Mouse (Mus musculus) heart, embryonic 10.5 days (tissue): ENCODE data around the gene Prpf8. TPM values are rescaled to one million over a fixed set of nuclear protein-coding genes. Genes with fewer than 3 reads are reported as not detected.

ENCODE experiments used
- DNase-seq: peaks from one replicate; pipeline ENCODE4 v3.0.0-alpha.2; 2017; ENCODE audit warnings: low spot score
- H3K27ac ChIP-seq: fragments of 300-500 bp; sonication (generic); 2 replicates; pipeline ENCODE4 v1.5.1; 2016; ENCODE audit warnings: mild to moderate bottlenecking
- H3K27me3 ChIP-seq: fragments of 300-500 bp; sonication (generic); 2 replicates; pipeline ENCODE4 v1.6.1; 2016; ENCODE audit warnings: mild to moderate bottlenecking; ENCODE audit not compliant: poor library complexity, insufficient read depth, severe bottlenecking
- H3K36me3 ChIP-seq: fragments of 300-500 bp; sonication (generic); 2 replicates; pipeline ENCODE4 v1.6.1; 2016; ENCODE audit warnings: mild to moderate bottlenecking, moderate library complexity
- H3K4me1 ChIP-seq: fragments of 300-500 bp; sonication (generic); 2 replicates; pipeline ENCODE4 v1.6.1; 2016; ENCODE audit warnings: mild to moderate bottlenecking
- H3K4me3 ChIP-seq: fragments of 300-500 bp; sonication (generic); 2 replicates; pipeline ENCODE4 v1.5.1; 2016; ENCODE audit warnings: mild to moderate bottlenecking, moderate library complexity
- H3K9me3 ChIP-seq: fragments of 300-500 bp; sonication (generic); 2 replicates; pipeline ENCODE4 v1.6.1; 2016; ENCODE audit warnings: mild to moderate bottlenecking, moderate library complexity
- WGBS: fragments of 180-500 bp; shearing (Covaris S2); methylation state at CpG from one replicate; pipeline ENCODE4 v1.1.7; 2016; 5-methylcytosine and 5-hydroxymethylcytosine counted together
- polyA plus RNA-seq: library from polyadenylated mRNA; unstranded; fragments of >200 nt; fragmentation: Nextera tagmentation; extraction: Ambion mirVana; gene quantifications from 2 replicates; pipeline ENCODE4 v1.2.1, GENCODE M21; 2016

The Prpf8 gene
- polyA plus RNA-seq, 1 experiment from 2014 or later = 53.7 TPM

DNA sequence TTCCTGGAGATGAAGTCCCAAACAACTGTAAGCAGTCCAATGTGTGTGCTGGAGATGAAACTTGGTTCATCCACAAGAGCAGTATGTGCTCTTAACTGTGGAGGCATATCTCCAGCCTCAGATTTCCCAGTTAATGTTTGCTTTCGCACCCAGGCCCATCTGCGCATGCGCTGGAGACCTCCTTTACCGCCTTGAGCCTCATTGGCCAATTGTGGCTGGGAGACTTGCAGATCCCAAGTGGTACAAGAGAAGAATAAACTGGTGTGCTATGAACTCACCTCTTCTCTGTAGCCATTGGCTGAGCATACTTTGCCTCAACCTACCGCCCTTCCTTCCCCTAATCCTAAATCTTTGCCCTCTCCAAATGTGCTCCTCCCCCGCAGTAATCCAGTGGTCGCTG, 13.2 kb upstream of the Prpf8 start:
- Histone ChIP-seq H3K9me3 (no peaks in the 10 kb centered on the region), H3K4me3 (no peak overlapping the region), H3K36me3 (no peaks in the 10 kb centered on the region), H3K27me3 (no peaks in the 10 kb centered on the region), H3K27ac (no peak overlapping the region), H3K4me1 (peaks cover 11% of the 10 kb centered on the region; the same call in 1 of the 2 replicates)
- DNase-seq = no peak
- 73% methylated on average over 7 of the region's 7 CpGs for WGBS

DNA sequence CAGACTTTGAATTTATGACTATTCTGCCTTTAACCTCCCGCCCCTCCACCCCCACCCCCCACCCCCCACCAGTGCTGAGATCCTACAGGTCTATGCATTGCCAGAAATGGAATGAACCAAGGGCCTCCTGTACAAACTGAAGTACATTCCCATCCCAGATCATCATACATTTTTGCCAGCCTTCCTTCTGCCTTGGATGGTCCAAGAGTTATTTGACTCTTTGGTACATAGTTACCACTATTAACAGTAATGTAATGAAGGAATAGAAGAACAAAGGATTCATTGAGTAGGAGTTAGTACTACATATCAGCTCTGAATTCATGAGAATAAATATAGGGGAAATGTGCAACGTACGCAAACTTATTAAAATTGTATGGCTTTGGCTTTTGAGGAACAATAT, 424 bp upstream of the Prpf8 start:
- peak overlapping the region; percentile 97; the same call in 1 of the 2 replicates for H3K27ac ChIP-seq
- no peak for DNase-seq
- no peaks in the 10 kb centered on the region for H3K9me3 ChIP-seq
- no peaks in the 10 kb centered on the region for H3K27me3 ChIP-seq
- peak overlapping the region; percentile 97 for H3K4me3 ChIP-seq
- H3K4me1 ChIP-seq = peaks cover 12% of the 10 kb centered on the region
- H3K36me3 ChIP-seq = peaks cover 26% of the 10 kb centered on the region
- 24% methylated on average over 3 of the region's 3 CpGs for WGBS

DNA sequence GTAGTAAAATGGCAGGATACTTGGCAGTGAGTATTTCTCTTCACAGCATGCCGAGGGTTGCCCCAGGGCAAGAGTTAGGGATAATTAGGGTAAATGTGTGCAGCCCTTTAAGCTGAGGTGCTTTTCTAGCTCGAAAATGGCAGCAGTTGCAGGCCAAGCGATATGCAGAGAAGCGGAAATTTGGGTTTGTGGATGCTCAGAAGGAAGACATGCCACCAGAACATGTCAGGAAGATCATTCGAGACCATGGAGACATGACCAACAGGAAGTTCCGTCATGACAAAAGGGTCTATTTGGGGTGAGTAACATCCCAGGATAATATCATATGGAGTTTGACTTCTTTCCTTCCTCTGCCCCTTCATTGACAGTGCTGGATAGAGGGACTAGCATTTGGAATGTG, 880 bp downstream of the Prpf8 start:
- peaks cover 12% of the 10 kb centered on the region for H3K4me1 ChIP-seq
- H3K36me3 ChIP-seq = peaks cover 39% of the 10 kb centered on the region
- WGBS = 45% methylated on average over 6 of the region's 6 CpGs
- no peak for DNase-seq
- peak overlapping the region; percentile 97 for H3K27ac ChIP-seq
- H3K4me3 ChIP-seq = peak overlapping the region; percentile 97
- no peaks in the 10 kb centered on the region for H3K9me3 ChIP-seq
- H3K27me3 ChIP-seq = no peaks in the 10 kb centered on the region

DNA sequence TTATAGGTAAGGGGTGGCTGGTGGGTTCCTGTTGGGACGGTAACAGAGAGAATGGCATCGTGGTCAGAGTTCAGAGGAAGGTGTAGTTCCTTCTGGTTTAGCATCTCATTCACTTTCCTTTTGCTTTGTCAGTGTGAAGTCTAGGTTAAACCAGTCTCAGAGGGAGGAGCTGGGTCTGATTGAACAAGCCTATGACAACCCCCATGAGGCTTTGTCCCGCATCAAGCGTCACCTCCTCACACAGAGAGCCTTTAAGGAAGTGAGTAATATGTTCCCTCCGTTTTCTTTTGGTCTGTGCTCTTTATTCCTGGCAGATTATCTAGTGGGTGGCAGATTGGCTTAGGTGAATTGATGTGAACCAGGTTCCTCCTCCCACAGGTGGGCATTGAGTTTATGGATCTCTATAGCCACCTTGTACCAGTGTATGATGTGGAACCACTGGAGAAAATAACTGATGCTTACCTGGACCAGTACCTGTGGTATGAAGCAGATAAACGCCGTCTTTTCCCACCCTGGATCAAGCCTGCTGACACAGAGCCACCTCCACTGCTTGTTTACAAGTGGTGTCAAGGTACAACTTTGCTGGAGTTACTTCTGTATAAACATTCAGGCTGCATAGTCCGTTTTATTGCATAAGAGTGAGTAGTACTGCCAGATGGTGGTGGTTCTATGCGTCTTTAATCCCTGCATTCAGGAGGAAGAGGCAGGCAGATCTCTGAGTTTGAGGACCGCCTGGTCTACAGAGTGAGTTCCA, 7.9 kb downstream of the Prpf8 start:
- H3K36me3 ChIP-seq = peaks cover 100% of the 10 kb centered on the region
- no peaks in the 10 kb centered on the region for H3K4me1 ChIP-seq
- no peak overlapping the region for H3K27ac ChIP-seq
- H3K27me3 ChIP-seq = no peaks in the 10 kb centered on the region
- H3K9me3 ChIP-seq = no peaks in the 10 kb centered on the region
- WGBS = 90% methylated on average over 10 of the region's 10 CpGs
- no peak for DNase-seq
- no peak overlapping the region for H3K4me3 ChIP-seq

DNA sequence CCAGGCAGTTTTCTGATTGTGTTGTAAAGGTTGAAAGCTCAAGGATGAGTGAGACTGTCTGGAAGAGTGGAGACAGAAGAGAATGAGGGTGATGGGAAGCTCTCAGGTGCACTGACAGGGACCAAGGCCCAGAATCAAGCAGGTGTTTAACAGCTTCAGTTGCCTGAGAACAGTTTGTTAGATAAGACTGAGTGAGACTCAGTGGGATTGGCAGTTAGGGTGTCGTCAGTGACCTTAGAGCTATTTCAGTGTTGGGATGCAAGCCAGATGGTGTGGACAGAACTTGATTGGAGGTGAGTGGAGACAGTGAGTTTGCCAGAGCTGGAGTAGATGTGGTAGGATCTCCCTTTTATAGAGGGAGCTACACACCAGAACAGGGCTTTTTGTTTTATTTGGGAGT, 11.5 kb downstream of the Prpf8 start:
- H3K27me3 ChIP-seq = no peaks in the 10 kb centered on the region
- WGBS = 46% methylated on average over 1 of the region's 1 CpGs
- no peak overlapping the region for H3K4me3 ChIP-seq
- no peaks in the 10 kb centered on the region for H3K4me1 ChIP-seq
- no peak overlapping the region for H3K27ac ChIP-seq
- no peaks in the 10 kb centered on the region for H3K9me3 ChIP-seq
- no peak for DNase-seq
- H3K36me3 ChIP-seq = peaks cover 100% of the 10 kb centered on the region

DNA sequence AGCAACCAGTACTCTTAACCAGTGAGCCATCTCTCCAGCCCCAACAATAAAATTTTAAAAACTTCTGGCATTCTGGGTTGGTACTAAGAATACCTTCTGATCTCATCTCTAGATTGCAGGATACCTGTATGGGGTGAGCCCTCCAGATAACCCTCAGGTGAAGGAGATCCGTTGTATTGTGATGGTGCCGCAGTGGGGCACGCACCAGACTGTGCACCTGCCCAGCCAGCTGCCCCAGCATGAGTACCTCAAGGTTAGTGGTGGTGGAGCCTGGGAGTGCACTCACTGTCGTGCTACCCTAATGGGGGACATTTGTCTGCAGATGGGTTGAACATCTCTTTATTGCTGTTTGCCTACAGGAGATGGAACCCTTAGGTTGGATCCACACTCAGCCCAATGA, 21.5 kb downstream of the Prpf8 start:
- H3K4me1 ChIP-seq = peaks cover 31% of the 10 kb centered on the region
- peaks cover 71% of the 10 kb centered on the region for H3K36me3 ChIP-seq
- H3K4me3 ChIP-seq = no peak overlapping the region
- no peak overlapping the region for H3K27ac ChIP-seq
- H3K27me3 ChIP-seq = peaks cover 8% of the 10 kb centered on the region; the same call in 1 of the 2 replicates
- no peak for DNase-seq
- WGBS = 92% methylated on average over 4 of the region's 4 CpGs
- no peaks in the 10 kb centered on the region for H3K9me3 ChIP-seq

DNA sequence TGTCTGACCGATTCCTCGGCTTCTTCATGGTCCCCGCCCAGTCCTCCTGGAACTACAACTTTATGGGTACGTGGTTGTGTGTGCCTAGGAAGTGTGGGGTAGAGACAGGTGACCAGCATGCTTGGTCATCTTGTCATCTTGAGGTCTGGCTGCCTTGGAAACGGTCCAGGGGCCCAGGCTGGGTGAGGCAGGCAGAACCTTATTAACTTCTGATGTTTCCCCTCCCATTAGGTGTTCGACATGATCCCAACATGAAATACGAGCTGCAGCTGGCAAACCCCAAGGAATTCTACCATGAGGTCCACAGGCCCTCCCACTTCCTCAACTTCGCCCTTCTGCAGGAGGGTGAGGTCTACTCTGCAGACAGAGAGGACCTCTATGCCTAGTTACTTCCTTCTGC, 22.3 kb downstream of the Prpf8 start:
- DNase-seq = no peak
- Histone ChIP-seq H3K4me3 (peak overlapping the region; percentile 1; the same call in 1 of the 2 replicates), H3K4me1 (peaks cover 35% of the 10 kb centered on the region), H3K9me3 (no peaks in the 10 kb centered on the region), H3K27me3 (peaks cover 9% of the 10 kb centered on the region; the same call in 1 of the 2 replicates), H3K27ac (no peak overlapping the region), H3K36me3 (peaks cover 63% of the 10 kb centered on the region)
- WGBS = 77% methylated on average over 8 of the region's 8 CpGs

DNA sequence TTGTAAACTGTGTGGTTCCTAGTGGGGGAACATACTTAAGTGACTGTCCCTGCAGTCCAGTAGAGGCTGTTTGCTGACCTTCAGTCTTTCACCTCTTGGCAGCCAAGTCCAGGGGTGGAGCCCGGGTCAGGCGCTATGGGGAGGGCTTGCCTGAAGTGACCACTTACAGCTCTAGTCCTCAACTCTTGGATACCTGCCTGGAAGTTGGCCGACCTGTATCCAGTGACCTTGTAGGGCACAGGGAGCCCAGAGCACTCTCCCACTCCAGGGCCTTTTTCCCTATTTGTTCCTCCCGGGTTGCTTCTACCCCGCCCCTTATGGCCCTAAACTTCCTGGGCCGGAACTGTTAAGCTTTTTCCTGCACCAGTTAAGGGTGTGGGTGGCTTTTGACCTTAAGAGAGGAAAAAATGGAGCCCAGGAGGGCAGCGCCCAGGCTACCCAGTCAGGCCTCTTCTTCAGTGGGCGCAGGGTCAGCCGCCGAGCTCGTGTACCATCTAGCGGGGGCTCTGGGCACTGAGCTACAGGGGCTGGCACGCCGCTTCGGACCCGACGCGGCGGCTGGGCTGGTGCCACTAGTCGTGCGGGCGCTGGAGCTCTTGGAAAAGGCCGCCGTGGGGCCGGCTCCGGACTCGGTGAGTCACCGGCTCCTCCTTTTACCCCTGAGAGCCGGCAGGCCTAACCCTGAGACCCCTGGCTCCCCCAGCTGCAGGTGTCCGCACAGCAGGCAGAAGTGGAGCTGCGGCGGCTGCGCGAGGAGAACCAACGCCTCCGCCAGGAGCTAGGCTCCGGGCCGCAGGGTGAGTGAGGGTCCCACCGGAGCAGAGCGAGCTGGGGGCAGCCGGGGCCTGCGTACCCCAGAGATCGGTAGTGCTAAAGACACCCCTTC, 23.4 kb downstream of the Prpf8 start, which contains the start of gene Rilp:
Gene Rilp (plus strand): TSS at position 354 of the 886 bp plus-strand sequence.
- peaks cover 54% of the 10 kb centered on the region for H3K36me3 ChIP-seq
- 1% methylated on average over 43 of the region's 43 CpGs for WGBS

DNA sequence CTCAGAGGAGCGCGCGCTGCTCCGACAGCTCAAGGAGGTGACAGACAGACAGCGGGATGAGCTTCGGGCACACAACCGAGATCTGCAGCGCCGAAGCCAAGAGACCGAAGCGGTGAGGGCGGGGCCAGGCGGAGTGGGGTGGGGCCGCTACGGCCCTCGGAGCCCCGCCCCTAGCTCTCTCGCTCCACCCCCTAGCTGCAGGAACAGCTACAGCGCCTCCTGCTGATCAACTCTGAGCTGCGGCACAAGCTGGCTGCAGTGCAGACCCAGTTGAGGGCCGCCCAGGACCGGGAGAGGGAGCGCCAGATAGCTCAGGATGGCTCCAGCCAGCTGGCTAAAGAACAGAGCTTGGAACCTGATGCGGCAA, 24.0 kb downstream of the Prpf8 start:
- H3K36me3 ChIP-seq = peaks cover 54% of the 10 kb centered on the region
- H3K4me1 ChIP-seq = peaks cover 35% of the 10 kb centered on the region
- WGBS = 2% methylated on average over 24 of the region's 24 CpGs
- peak overlapping the region; percentile 68 for H3K4me3 ChIP-seq
- no peaks in the 10 kb centered on the region for H3K9me3 ChIP-seq
- peaks cover 11% of the 10 kb centered on the region; the same call in 1 of the 2 replicates for H3K27me3 ChIP-seq
- H3K27ac ChIP-seq = peak overlapping the region; percentile 87
- DNase-seq = peak; percentile 95

More for the DNA sequence above, 23.4 kb downstream of the Prpf8 start, which contains the start of gene Rilp:
- Histone ChIP-seq H3K4me3 (peak within 1 kb of the TSS; percentile 68), H3K27me3 (peaks cover 11% of the 10 kb centered on the region; the same call in 1 of the 2 replicates), H3K4me1 (peaks cover 35% of the 10 kb centered on the region), H3K9me3 (no peaks in the 10 kb centered on the region), H3K27ac (peak within 1 kb of the TSS; percentile 87)
- peak; percentile 87 for DNase-seq

DNA sequence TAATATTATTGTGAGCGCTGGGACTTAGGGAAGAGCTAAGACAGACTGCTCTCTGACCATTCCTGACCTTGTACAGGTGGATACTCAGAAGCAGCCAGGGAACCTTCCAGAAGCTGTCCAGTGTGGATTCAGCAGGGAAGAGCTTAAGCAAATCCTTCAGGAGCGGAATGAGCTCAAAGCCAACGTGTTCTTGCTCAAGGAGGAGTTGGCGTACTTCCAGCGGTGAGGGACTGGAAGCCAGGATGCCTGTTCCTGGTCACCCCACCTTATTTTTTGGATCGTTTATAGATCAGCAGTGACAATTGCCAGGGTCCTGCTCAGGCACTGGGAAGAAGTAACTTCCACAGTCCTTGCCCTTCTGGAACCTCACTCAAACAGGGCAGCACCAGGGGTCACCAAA, 24.6 kb downstream of the Prpf8 start:
- 89% methylated on average over 6 of the region's 6 CpGs for WGBS
- no peak overlapping the region for H3K27ac ChIP-seq
- H3K4me3 ChIP-seq = peak overlapping the region; percentile 68; the same call in 1 of the 2 replicates

DNA sequence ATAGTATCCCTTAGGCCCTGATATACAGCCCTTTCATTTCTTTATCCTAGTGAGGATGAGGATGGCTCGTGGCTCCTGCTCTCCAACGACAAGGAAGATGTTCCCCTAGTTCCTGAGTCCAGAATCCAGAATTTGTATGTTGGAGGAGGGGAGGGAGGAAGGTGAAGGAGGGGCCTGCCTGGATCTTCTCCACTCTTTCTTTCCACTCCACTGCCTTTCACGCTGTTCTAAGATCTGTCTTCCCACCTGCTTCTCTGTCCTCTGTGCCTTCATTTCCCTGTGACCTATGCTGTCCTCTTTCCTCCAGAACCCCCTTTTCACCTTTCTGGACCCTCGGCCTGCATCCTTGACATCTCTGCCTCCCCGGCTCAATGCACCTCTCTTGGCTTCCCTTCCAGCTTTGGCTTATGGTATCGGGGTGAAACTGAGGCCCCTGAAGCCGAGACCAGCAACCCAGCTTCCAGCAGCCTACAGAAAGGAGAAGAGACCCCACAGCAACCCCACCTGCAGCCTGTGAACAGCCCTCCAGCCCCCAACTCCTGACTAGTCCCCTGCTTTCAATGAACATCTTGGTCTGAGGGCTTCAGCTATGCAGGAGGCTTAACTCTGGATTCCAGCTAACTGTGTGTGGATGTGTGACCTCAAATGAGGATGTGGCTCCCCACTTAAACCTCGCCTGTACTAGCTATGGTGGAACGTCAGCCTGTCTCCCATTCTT, 25.8 kb downstream of the Prpf8 start:
- WGBS = 76% methylated on average over 9 of the region's 9 CpGs
- peaks cover 42% of the 10 kb centered on the region for H3K36me3 ChIP-seq
- H3K27me3 ChIP-seq = peaks cover 11% of the 10 kb centered on the region; the same call in 1 of the 2 replicates
- peaks cover 35% of the 10 kb centered on the region for H3K4me1 ChIP-seq
- no peak for DNase-seq
- H3K9me3 ChIP-seq = no peaks in the 10 kb centered on the region
- H3K4me3 ChIP-seq = no peak overlapping the region
- peak overlapping the region; percentile 81; the same call in 1 of the 2 replicates for H3K27ac ChIP-seq

More for the DNA sequence above, 24.6 kb downstream of the Prpf8 start:
- H3K4me1 ChIP-seq = peaks cover 35% of the 10 kb centered on the region
- peaks cover 11% of the 10 kb centered on the region; the same call in 1 of the 2 replicates for H3K27me3 ChIP-seq
- H3K9me3 ChIP-seq = no peaks in the 10 kb centered on the region
- H3K36me3 ChIP-seq = peaks cover 48% of the 10 kb centered on the region
- DNase-seq = no peak

DNA sequence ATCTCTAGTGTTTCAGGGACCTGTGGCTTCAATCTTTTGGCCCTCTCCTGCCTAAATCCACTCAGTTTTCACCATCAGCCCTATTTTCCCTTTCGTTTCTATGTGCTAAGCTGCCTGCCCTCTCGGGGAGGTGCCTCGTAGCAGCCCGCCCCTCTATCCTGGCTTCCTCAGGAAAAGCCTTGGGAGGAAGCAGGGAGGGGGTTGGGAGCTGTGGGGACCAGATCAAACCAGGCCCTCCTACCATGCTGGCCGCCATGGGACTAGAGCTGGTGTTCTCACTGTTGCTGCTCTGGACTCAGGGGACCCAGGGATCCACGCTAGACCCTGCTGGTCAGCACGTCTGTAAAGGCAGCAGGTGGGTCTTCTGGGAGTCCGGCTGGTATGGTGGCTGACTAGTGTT, 26.7 kb downstream of the Prpf8 start, which contains the start of gene Scarf1:
Gene Scarf1 (plus strand): TSS at position 205 of the 400 bp plus-strand sequence.
- no peak for DNase-seq
- H3K4me3 ChIP-seq = peak within 1 kb of the TSS; percentile 45
- no peaks in the 10 kb centered on the region for H3K9me3 ChIP-seq
- H3K4me1 ChIP-seq = peaks cover 33% of the 10 kb centered on the region
- peaks cover 33% of the 10 kb centered on the region for H3K36me3 ChIP-seq
- H3K27me3 ChIP-seq = peaks cover 11% of the 10 kb centered on the region; the same call in 1 of the 2 replicates
- peak within 1 kb of the TSS; percentile 81 for H3K27ac ChIP-seq
- 46% methylated on average over 8 of the region's 8 CpGs for WGBS
